Mouse (Mus musculus) liver, postnatal 0 days (tissue): ENCODE results near the gene Exoc7. TPM values are rescaled to one million over a fixed set of nuclear protein-coding genes. Genes with fewer than 3 reads are reported as not detected.

Experiments used
- ATAC-seq: fragments of 200-750 bp; cut with Nextera tagmentation; 2 replicates; pipeline ENCODE4 v1.8.0; 2017; ENCODE audit warnings: mild to moderate bottlenecking, moderate library complexity
- DNase-seq: peaks from one replicate; pipeline ENCODE4 v3.0.0-alpha.2; 2016
- H3K27ac ChIP-seq: fragments of 300-500 bp; sonication (generic); 2 replicates; pipeline ENCODE4 v1.5.1; 2014; ENCODE audit warnings: antibody characterized with exemption, moderate library complexity, mild to moderate bottlenecking, low read depth
- H3K27me3 ChIP-seq: fragments of 300-500 bp; sonication (generic); 2 replicates; pipeline ENCODE4 v1.6.1; 2014; ENCODE audit warnings: low read length, control low read depth, mixed read lengths; ENCODE audit not compliant: insufficient read depth
- H3K36me3 ChIP-seq: fragments of 300-500 bp; sonication (generic); replicated peaks from 2 replicates; pipeline ENCODE4 v1.6.1; 2014; ENCODE audit warnings: mild to moderate bottlenecking, control low read depth, low read length, moderate library complexity, mixed read lengths; ENCODE audit not compliant: insufficient read depth
- H3K4me1 ChIP-seq: fragments of 300-500 bp; sonication (generic); 2 replicates; pipeline ENCODE4 v1.6.1; 2014; ENCODE audit warnings: antibody characterized with exemption, mild to moderate bottlenecking, control low read depth; ENCODE audit not compliant: insufficient read depth
- H3K4me2 ChIP-seq: fragments of 300-500 bp; sonication (generic); 2 replicates; pipeline ENCODE4 v1.6.1; 2014; ENCODE audit warnings: low read depth, mild to moderate bottlenecking, low read length, moderate library complexity, mixed read lengths
- H3K4me3 ChIP-seq: fragments of 300-500 bp; sonication (generic); 2 replicates; pipeline ENCODE4 v1.5.1; 2014; ENCODE audit warnings: low read depth, low read length
- H3K9ac ChIP-seq: fragments of 300-500 bp; sonication (generic); replicated peaks from 2 replicates; pipeline ENCODE4 v1.6.1; 2014; ENCODE audit warnings: mild to moderate bottlenecking, moderate library complexity
- H3K9me3 ChIP-seq: fragments of 300-500 bp; sonication (generic); 2 replicates; pipeline ENCODE4 v1.6.1; 2016; ENCODE audit warnings: mild to moderate bottlenecking, control low read depth, low read length, mixed read lengths
- CTCF ChIP-seq: sonication (generic); IDR thresholded peaks from 2 replicates; pipeline ENCODE4 v1.5.1; 2016; ENCODE audit warnings: antibody characterized with exemption, low read depth
- EP300 ChIP-seq: IDR thresholded peaks from 2 replicates; pipeline ENCODE4 v1.6.1; 2016; ENCODE audit warnings: antibody characterized with exemption, low read depth, mild to moderate bottlenecking
- WGBS: fragments of 180-500 bp; shearing (Covaris S2); extraction: QIAGEN DNeasy Blood & Tissue Kit; methylation state at CpG from one replicate; pipeline ENCODE4 v1.1.7; 2014; ENCODE audit not compliant: insufficient replicate concordance; 5-methylcytosine and 5-hydroxymethylcytosine counted together
- polyA plus RNA-seq: library from polyadenylated mRNA; unstranded; fragments of >200 nt; fragmentation: Nextera tagmentation; extraction: Ambion mirVana; gene quantifications from 2 replicates; pipeline ENCODE4 v1.2.1, GENCODE M21; 2015

Exoc7 gene
- polyA plus RNA-seq, 1 experiment from 2014 or later = 18.1 TPM

- TF ChIP-seq EP300 = no peak
- TF ChIP-seq CTCF = no peak
- ATAC-seq (no peak), DNase-seq (no peak)
- WGBS = 69% methylated on average over 12 of the region's 12 CpGs
- no peak overlapping the region for H3K27ac ChIP-seq
- H3K9ac ChIP-seq = no peak overlapping the region
- H3K4me2 ChIP-seq = no peak overlapping the region
- H3K4me1 ChIP-seq = peaks cover 5% of the 10 kb centered on the region
- H3K36me3 ChIP-seq = peaks cover 23% of the 10 kb centered on the region
- H3K27me3 ChIP-seq = 0 out of 2 replicates have a peak, but pooled peaks cover 7% of the 10 kb centered on the region
- no peak overlapping the region for H3K4me3 ChIP-seq
- no peaks in the 10 kb centered on the region for H3K9me3 ChIP-seq
Measured at GRCm38 (mm10) chr11:116241744-116242235, 65.2 kb downstream of the Exoc7 start.

DNA sequence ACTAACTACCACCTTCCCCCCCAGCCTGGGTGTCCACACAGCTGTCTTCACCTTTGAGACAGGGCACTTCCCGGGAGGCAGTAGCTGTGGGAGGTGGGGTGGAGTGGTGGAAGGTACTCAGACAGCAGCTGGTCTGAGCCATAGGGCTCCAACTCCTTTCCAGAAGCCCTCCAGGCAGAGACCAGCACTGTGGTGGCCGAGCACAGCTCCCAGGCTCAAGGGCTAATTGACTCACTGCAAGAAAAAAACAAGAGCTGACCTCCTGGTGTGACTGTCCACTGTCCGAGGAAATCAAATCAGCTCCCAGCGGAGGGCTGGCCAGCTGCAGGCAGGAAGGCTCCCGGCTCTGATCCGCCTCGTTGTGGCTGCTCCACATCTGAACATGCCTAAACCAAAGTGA lies 67.2 kb downstream of the Exoc7 start:
- Histone ChIP-seq H3K4me2 (no peak overlapping the region), H3K9me3 (no peaks in the 10 kb centered on the region), H3K4me3 (no peak overlapping the region), H3K27me3 (0 out of 2 replicates have a peak, but pooled peaks cover 7% of the 10 kb centered on the region), H3K27ac (no peak overlapping the region), H3K4me1 (peaks cover 5% of the 10 kb centered on the region), H3K36me3 (peaks cover 7% of the 10 kb centered on the region; the same call in 1 of the 2 replicates), H3K9ac (no peak overlapping the region)
- 65% methylated on average over 7 of the region's 7 CpGs for WGBS
- ATAC-seq = no peak
- DNase-seq = no peak
- no peak for TF ChIP-seq EP300
- TF ChIP-seq CTCF = no peak

Other genes with a start within 250 kb of the Exoc7 start
- 6.1 and 6.9 TPM in 2 replicates for gene Unc13d, start 229.3 kb downstream of the Exoc7 start, polyA plus RNA-seq
- 63.3 and 65.0 TPM in 2 replicates for gene Wbp2, start 220.2 kb downstream of the Exoc7 start, polyA plus RNA-seq
- 5.7 and 7.4 TPM in 2 replicates for gene Trim47, start 180.0 kb downstream of the Exoc7 start, polyA plus RNA-seq
- 1.1 and 1.2 TPM in 2 replicates for gene Trim65, start 176.1 kb downstream of the Exoc7 start, polyA plus RNA-seq
- 43.9 and 44.0 TPM in 2 replicates for gene Mrpl38, start 168.4 kb downstream of the Exoc7 start, polyA plus RNA-seq
- gene Fbf1, start 139.1 kb downstream of the Exoc7 start, polyA plus RNA-seq = 2.2 and 2.3 TPM in 2 replicates
- 20.7 and 22.8 TPM in 2 replicates for gene Ten1, start 108.4 kb downstream of the Exoc7 start, polyA plus RNA-seq
- gene Acox1, start 108.2 kb downstream of the Exoc7 start, polyA plus RNA-seq = 258 and 304 TPM in 2 replicates
- gene Evpl, start 69.2 kb downstream of the Exoc7 start, polyA plus RNA-seq = 0.06 and 0.07 TPM in 2 replicates
- 20.9 and 23.8 TPM in 2 replicates for gene Srp68, start 33.0 kb downstream of the Exoc7 start, polyA plus RNA-seq
- gene Galr2, start 26.3 kb downstream of the Exoc7 start, polyA plus RNA-seq = not detected in 2 replicates
- 0.07 and 0.14 TPM in 2 replicates for gene Foxj1, start 28.2 kb upstream of the Exoc7 start, polyA plus RNA-seq
- 1.5 and 2.2 TPM in 2 replicates for gene Rnf157, start 105.8 kb upstream of the Exoc7 start, polyA plus RNA-seq
- gene Ubald2, start 126.9 kb upstream of the Exoc7 start, polyA plus RNA-seq = 29.2 and 29.8 TPM in 2 replicates
- gene Qrich2, start 159.0 kb upstream of the Exoc7 start, polyA plus RNA-seq = 0.06 TPM in 1 of 2 replicates, not detected in the other
- gene Prpsap1, start 187.0 kb upstream of the Exoc7 start, polyA plus RNA-seq = 64.4 and 67.4 TPM in 2 replicates
- gene Sphk1, start 223.7 kb upstream of the Exoc7 start, polyA plus RNA-seq = 15.5 and 17.4 TPM in 2 replicates